Mouse (Mus musculus) thymus, adult 2 months (tissue): Measurements from ENCODE around the gene Coro1b. TPM values are rescaled to one million over a fixed set of nuclear protein-coding genes. Genes with fewer than 3 reads are reported as not detected.

Experiments
- DNase-seq: peaks from one replicate; pipeline ENCODE4 v3.0.0; 2021
- H3K27ac ChIP-seq: fragments of 200-500 bp; 2 replicates; pipeline ENCODE4 v1.5.1; 2012; ENCODE audit warnings: low read length, control low read depth; ENCODE audit not compliant: control insufficient read depth, insufficient read depth
- H3K27me3 ChIP-seq: fragments of 200-500 bp; 2 replicates; pipeline ENCODE4 v1.6.1; 2012; ENCODE audit warnings: mild to moderate bottlenecking, low read length, moderate library complexity, mixed read lengths; ENCODE audit not compliant: control insufficient read depth, insufficient read depth
- H3K36me3 ChIP-seq: fragments of 200-500 bp; 2 replicates; pipeline ENCODE4 v1.6.1; 2012; ENCODE audit warnings: mild to moderate bottlenecking, low read length, moderate library complexity; ENCODE audit not compliant: control insufficient read depth, insufficient read depth
- H3K4me1 ChIP-seq: fragments of 200-500 bp; replicated peaks from 2 replicates; pipeline ENCODE4 v1.6.1; 2012; ENCODE audit warnings: low read length; ENCODE audit not compliant: control insufficient read depth, insufficient read depth
- H3K4me3 ChIP-seq: fragments of 200-500 bp; 2 replicates; pipeline ENCODE4 v1.5.1; 2012; ENCODE audit warnings: mild to moderate bottlenecking, low read length, control low read depth, moderate library complexity; ENCODE audit not compliant: control insufficient read depth, insufficient read depth
- CTCF ChIP-seq: fragments of 200-500 bp; IDR thresholded peaks from 2 replicates; pipeline ENCODE4 v1.5.1; 2012; ENCODE audit warnings: mild to moderate bottlenecking, control low read depth, low read length, moderate library complexity, borderline replicate concordance; ENCODE audit not compliant: control insufficient read depth, poor library complexity, insufficient read depth; ENCODE audit errors: extremely low read depth
- POLR2A ChIP-seq: fragments of 200-500 bp; IDR thresholded peaks from 2 replicates; pipeline ENCODE4 v1.6.1; 2012; ENCODE audit warnings: mild to moderate bottlenecking, low read length, control low read depth, moderate library complexity; ENCODE audit not compliant: control insufficient read depth, poor library complexity, insufficient read depth; ENCODE audit errors: extremely low read depth
- WGBS: fragments of 180-500 bp; shearing (Covaris S2); methylation state at CpG from one replicate; pipeline ENCODE4 v1.1.7; 2018; 5-methylcytosine and 5-hydroxymethylcytosine counted together
- polyA plus RNA-seq: library from polyadenylated mRNA; depleted of rRNA; stranded (reverse); fragments of >200 nt; gene quantifications from 2 replicates; pipeline ENCODE4 v1.2.3, GENCODE M21; 2012

Gene Coro1b
- polyA plus RNA-seq, 1 experiment, result 508 TPM

GRCm38 (mm10) chr19:4171393-4172290, 23.2 kb downstream of the Coro1b start:
- no peak for TF ChIP-seq POLR2A
- no peak for TF ChIP-seq CTCF

GRCm38 (mm10) chr19:4172925-4173324, 24.5 kb downstream of the Coro1b start:
- H3K27me3 ChIP-seq, result no peaks in the 10 kb centered on the region
- 83% methylated on average over 11 of the region's 11 CpGs for WGBS
- TF ChIP-seq POLR2A (no peak), CTCF (no peak)
- no peak overlapping the region for H3K27ac ChIP-seq
- H3K4me1 ChIP-seq, result peaks cover 25% of the 10 kb centered on the region
- H3K36me3 ChIP-seq, result no peaks in the 10 kb centered on the region
- no peak overlapping the region for H3K4me3 ChIP-seq
- no peak for DNase-seq

More at GRCm38 (mm10) chr19:4171393-4172290, 23.2 kb downstream of the Coro1b start:
- H3K4me1 ChIP-seq, result peaks cover 25% of the 10 kb centered on the region
- WGBS, result 39% methylated on average over 13 of the region's 13 CpGs
- no peak for DNase-seq
- no peaks in the 10 kb centered on the region for H3K36me3 ChIP-seq
- H3K27ac ChIP-seq, result no peak overlapping the region
- H3K27me3 ChIP-seq, result no peaks in the 10 kb centered on the region
- H3K4me3 ChIP-seq, result no peak overlapping the region

- no peak for DNase-seq
- WGBS, result 84% methylated on average over 11 of the region's 11 CpGs
- H3K4me1 ChIP-seq, result peaks cover 17% of the 10 kb centered on the region
- TF ChIP-seq POLR2A (no peak), CTCF (no peak)
- 0 out of 2 replicates have a peak, but pooled peaks cover 10% of the 10 kb centered on the region for H3K36me3 ChIP-seq
- H3K4me3 ChIP-seq, result no peak within 1 kb of the TSS
- H3K27ac ChIP-seq, result no peak within 1 kb of the TSS
- H3K27me3 ChIP-seq, result no peaks in the 10 kb centered on the region
Measured at GRCm38 (mm10) chr19:4175368-4175947, 27.0 kb downstream of the Coro1b start, which contains the start of gene Carns1. Gene Carns1 (minus strand): TSS chr19:4175479.

GRCm38 (mm10) chr19:4180411-4180810, 32.0 kb downstream of the Coro1b start:
- Histone ChIP-seq H3K36me3 (peaks cover 42% of the 10 kb centered on the region), H3K27me3 (no peaks in the 10 kb centered on the region), H3K4me1 (peaks cover 26% of the 10 kb centered on the region), H3K27ac (no peak overlapping the region), H3K4me3 (no peak overlapping the region)
- WGBS, result 97% methylated on average over 7 of the region's 7 CpGs
- TF ChIP-seq CTCF (no peak), POLR2A (no peak)
- no peak for DNase-seq

GRCm38 (mm10) chr19:4181892-4182291, 33.5 kb downstream of the Coro1b start:
- TF ChIP-seq CTCF (no peak), POLR2A (no peak)
- H3K27ac ChIP-seq, result no peak overlapping the region
- H3K27me3 ChIP-seq, result no peaks in the 10 kb centered on the region
- H3K4me1 ChIP-seq, result peaks cover 39% of the 10 kb centered on the region
- DNase-seq, result no peak
- no peak overlapping the region for H3K4me3 ChIP-seq
- 63% methylated on average over 3 of the region's 3 CpGs for WGBS
- peaks cover 45% of the 10 kb centered on the region for H3K36me3 ChIP-seq

- Histone ChIP-seq H3K27me3 (no peaks in the 10 kb centered on the region), H3K27ac (peak overlapping the region; percentile 98; the same call in 1 of the 2 replicates), H3K4me3 (no peak overlapping the region), H3K36me3 (peaks cover 51% of the 10 kb centered on the region), H3K4me1 (peaks cover 56% of the 10 kb centered on the region)
- WGBS, result 100% methylated on average over 2 of the region's 2 CpGs
- TF ChIP-seq CTCF, result no peak
- no peak for TF ChIP-seq POLR2A
- DNase-seq, result no peak
Measured at GRCm38 (mm10) chr19:4183689-4184088, 35.3 kb downstream of the Coro1b start.
